Mouse (Mus musculus): ENCODE data around the gene Limd2.
"Not testable (repeated sequence)": the region's sequence is repeated elsewhere in the genome, so short reads cannot be mapped to it uniquely, and the experiment has no call there.

Gene Limd2

DNA sequence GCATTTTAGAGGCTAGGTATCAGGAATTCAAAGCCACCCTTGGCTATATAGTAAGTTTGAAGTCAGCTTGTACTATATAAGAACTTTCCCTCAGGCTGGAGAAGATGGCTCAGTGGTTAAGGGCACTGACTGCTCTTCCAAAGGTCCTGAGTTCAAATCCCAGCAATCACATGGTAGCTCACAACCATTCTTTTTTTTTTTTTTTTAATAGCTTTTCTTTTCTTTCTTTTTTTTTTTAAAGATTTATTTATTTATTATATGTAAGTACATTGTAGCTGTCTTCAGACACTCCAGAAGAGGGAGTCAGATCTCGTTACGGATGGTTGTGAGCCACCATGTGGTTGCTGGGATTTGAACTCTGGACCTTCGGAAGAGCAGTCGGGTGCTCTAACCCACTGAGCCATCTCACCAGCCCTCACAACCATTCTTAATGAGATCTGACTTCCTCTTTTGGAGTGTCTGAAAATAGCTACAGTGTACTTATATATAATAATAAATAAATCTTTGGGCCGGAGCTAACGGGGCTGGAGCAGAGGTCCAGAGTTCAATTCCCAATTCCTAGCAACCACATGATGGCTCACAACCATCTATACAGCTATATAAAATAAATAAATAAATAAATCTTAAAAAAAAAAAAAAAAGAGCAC, 33.8 kb downstream of the Limd2 start:
- DNase-seq (ENCODE audit: low spot score in 2 of 2), result not testable (repeated sequence)

- DNase-seq (ENCODE audit: low spot score in 2 of 2), result peak in 1 of 2 experiments; percentile 21
Observed at GRCm38 (mm10) chr11:106125827-106126226, 34.8 kb downstream of the Limd2 start.

DNA sequence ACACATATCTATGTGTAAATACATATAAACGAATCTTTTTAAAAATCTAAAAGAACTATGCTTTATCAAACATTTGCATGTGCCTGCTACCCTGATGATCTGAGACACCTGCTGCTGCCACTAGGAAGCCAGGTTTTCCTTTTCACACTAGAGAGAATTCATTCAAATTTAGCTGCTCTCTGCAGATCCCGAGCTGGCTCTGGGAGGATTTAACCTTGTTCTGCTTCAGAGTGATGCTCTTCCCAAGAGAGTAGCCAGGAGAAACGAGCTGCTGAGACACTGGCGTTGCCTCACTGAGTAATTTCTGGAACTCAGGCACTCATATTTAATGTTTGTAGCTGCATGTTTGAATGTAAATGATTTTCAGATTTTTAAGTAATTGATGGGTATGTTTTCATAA, 35.9 kb downstream of the Limd2 start:
- DNase-seq (ENCODE audit: low spot score in 2 of 2), result no peak

GRCm38 (mm10) chr11:106122736-106123135, 37.9 kb downstream of the Limd2 start:
- DNase-seq (ENCODE audit: low spot score in 2 of 2), result peak; percentile 19 to 34

GRCm38 (mm10) chr11:106122221-106122620, 38.4 kb downstream of the Limd2 start:
- no peak for DNase-seq (ENCODE audit: low spot score in 2 of 2)

- no peak for DNase-seq (ENCODE audit: low spot score in 2 of 2)
Observed at GRCm38 (mm10) chr11:106111688-106112087, 49.0 kb downstream of the Limd2 start.
